Mouse (Mus musculus) MEL (cell line): Measurements from ENCODE around the gene Nrbp1.

Experiments used
- CHD2 ChIP-seq: IDR thresholded peaks from 2 replicates; pipeline ENCODE4 v1.6.1; 2011; ENCODE audit warnings: low read length, improper control_type of control experiment
- CTCF ChIP-seq, 3 experiments: IDR thresholded peaks in 2 of 3; conservative IDR thresholded peaks in 1 of 3; 2 replicates each; pipeline ENCODE4 v1.5.1; 2011 to 2012; ENCODE audit warnings: low read length in 3 of 3, low read depth in 2 of 3, mild to moderate bottlenecking in 2 of 3, improper control_type of control experiment in 1 of 3, inconsistent platforms in 1 of 3, mixed read lengths in 1 of 3, moderate library complexity in 1 of 3; ENCODE audit not compliant: control insufficient read depth in 1 of 3, insufficient read depth in 1 of 3, poor library complexity in 1 of 3, severe bottlenecking in 1 of 3
- EP300 ChIP-seq, 2 experiments: IDR thresholded peaks; 2 replicates each; pipeline ENCODE4 v1.6.1; 2011; ENCODE audit warnings: improper control_type of control experiment in 2 of 2, low read length in 2 of 2, low read depth in 1 of 2, mild to moderate bottlenecking in 1 of 2
- ETS1 ChIP-seq: IDR thresholded peaks from 2 replicates; pipeline ENCODE4 v1.6.1; 2012; ENCODE audit warnings: low read depth, mild to moderate bottlenecking, inconsistent platforms, low read length, improper control_type of control experiment, moderate library complexity
- GABPA ChIP-seq: IDR thresholded peaks from 2 replicates; pipeline ENCODE4 v1.6.1; 2012; ENCODE audit warnings: low read depth, mild to moderate bottlenecking, inconsistent platforms, low read length, improper control_type of control experiment, moderate library complexity
- GATA1 ChIP-seq: IDR thresholded peaks from 2 replicates; pipeline ENCODE4 v1.6.1; 2011; ENCODE audit warnings: low read depth, low read length, improper control_type of control experiment
- HCFC1 ChIP-seq: IDR thresholded peaks from 2 replicates; pipeline ENCODE4 v1.6.1; 2012; ENCODE audit warnings: low read depth, mild to moderate bottlenecking, inconsistent platforms, low read length, improper control_type of control experiment, moderate library complexity
- MAX ChIP-seq: IDR thresholded peaks from 2 replicates; pipeline ENCODE4 v1.6.1; 2011; ENCODE audit warnings: low read length, improper control_type of control experiment
- NRF1 ChIP-seq: IDR thresholded peaks from 2 replicates; pipeline ENCODE4 v1.6.1; 2014; ENCODE audit warnings: low read depth, mild to moderate bottlenecking, inconsistent platforms, low read length, improper control_type of control experiment, moderate library complexity; ENCODE audit not compliant: poor library complexity, insufficient read depth, severe bottlenecking
- POLR2A ChIP-seq, 2 experiments: IDR thresholded peaks; 2 replicates each; pipeline ENCODE4 v1.6.1; 2011 to 2012; ENCODE audit warnings: low read length in 2 of 2, mild to moderate bottlenecking in 2 of 2, control low read depth in 1 of 2, improper control_type of control experiment in 1 of 2, low read depth in 1 of 2, moderate library complexity in 1 of 2; ENCODE audit not compliant: control insufficient read depth in 1 of 2, insufficient read depth in 1 of 2, poor library complexity in 1 of 2
- USF1 ChIP-seq: IDR thresholded peaks from 2 replicates; pipeline ENCODE4 v1.6.1; 2014; ENCODE audit warnings: low read depth, mild to moderate bottlenecking, inconsistent platforms, low read length, improper control_type of control experiment, moderate library complexity
- ZC3H11A ChIP-seq: IDR thresholded peaks from 2 replicates; pipeline ENCODE4 v1.6.1; 2012; ENCODE audit warnings: low read depth, mild to moderate bottlenecking, inconsistent platforms, low read length, improper control_type of control experiment
- ZMIZ1 ChIP-seq: IDR thresholded peaks from 2 replicates; pipeline ENCODE4 v1.6.1; 2012; ENCODE audit warnings: low read depth, mild to moderate bottlenecking, inconsistent platforms, low read length, improper control_type of control experiment, moderate library complexity

DNA sequence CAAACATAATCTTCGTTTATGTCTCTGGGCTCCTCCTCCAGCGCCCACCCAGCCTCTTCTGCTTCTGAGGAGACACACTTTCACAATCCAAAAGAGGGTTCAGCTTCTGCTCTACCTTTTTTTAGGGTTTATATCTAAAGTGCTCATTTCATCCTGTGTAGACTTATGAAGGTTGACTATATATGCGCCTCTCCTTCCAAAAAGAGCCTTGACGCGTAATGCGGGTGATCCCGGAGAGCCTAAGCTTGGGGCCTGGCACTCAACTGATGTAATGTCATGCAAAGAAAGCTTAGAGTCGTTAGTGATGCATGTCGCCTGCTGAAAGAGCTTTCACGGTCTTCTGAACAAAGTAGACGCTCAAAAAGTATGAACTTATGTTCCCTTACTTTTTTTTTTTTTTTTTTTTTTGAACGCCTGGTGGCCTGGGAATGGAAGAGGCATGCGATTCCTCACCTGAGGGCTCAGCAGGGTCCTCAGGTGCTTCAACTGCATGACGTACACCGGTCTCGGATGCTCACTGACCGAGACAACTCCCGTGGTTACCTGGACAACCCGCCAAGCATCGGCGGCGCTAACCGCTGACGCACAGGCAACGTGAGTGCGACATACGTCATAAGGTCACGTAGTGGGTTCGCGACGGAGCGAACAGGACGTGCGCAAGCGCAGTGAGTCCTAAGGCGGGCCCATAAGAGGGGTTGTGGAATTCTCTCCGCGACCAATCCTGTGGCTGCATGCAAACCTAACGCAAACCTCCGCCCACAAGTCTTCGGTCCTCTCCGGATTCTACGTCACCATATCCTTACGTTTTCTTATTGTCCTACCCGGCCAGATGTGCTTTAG lies 50.1 kb downstream of the Nrbp1 start, which contains the start of gene Ift172:
- TF ChIP-seq CHD2: no peak
- peak in 1 of 2 experiments; percentile 36; a peak in 1 of 4 replicates for TF ChIP-seq POLR2A (IDR thresholded peaks at IDR 0.05; ENCODE audit: control insufficient read depth in 1 of 2, insufficient read depth in 1 of 2, low read depth in 1 of 2, low read length in 2 of 2, poor library complexity in 1 of 2)
- TF ChIP-seq CTCF (IDR thresholded peaks at IDR 0.05 in 2 of 3, conservative IDR thresholded peaks at IDR 0.05 in 1 of 3; ENCODE audit: control insufficient read depth in 1 of 3, insufficient read depth in 1 of 3, low read depth in 2 of 3, low read length in 3 of 3, poor library complexity in 1 of 3, severe bottlenecking in 1 of 3): no peak
- no peak; the same call in 1 of the 2 replicates for TF ChIP-seq ZMIZ1
- TF ChIP-seq GATA1: no peak
- TF ChIP-seq EP300 (IDR thresholded peaks at IDR 0.05; ENCODE audit: low read depth in 1 of 2, low read length in 2 of 2): peak in 1 of 2 experiments; percentile 17; a peak in 1 of 4 replicates
- peak; percentile 81 for TF ChIP-seq USF1
- TF ChIP-seq ZC3H11A: no peak
- peak; percentile 97 for TF ChIP-seq HCFC1
- no peak; the same call in 1 of the 2 replicates for TF ChIP-seq ETS1
- TF ChIP-seq GABPA: peak; percentile 59; the same call in 1 of the 2 replicates
- peak; percentile 84 for TF ChIP-seq MAX
- TF ChIP-seq NRF1: peak; percentile 100; the same call in 1 of the 2 replicates
